Mouse (Mus musculus): ENCODE data around the gene Depdc5. TPM values are rescaled to one million over a fixed set of nuclear protein-coding genes. Genes with fewer than 3 reads are reported as not detected.
"Not testable (repeated sequence)": the region's sequence is repeated elsewhere in the genome, so short reads cannot be mapped to it uniquely, and the experiment has no call there.

The Depdc5 gene
- polyA plus RNA-seq, 1 experiment from 2014 or later, result 28.7 TPM

GRCm38 (mm10) chr5:33021622-33022021 is 158.1 kb downstream of the Depdc5 start:
- no peaks in the 10 kb centered on the region for H3K27me3 ChIP-seq (ENCODE audit: control insufficient read depth, insufficient read depth, low read length)
- H3K36me3 ChIP-seq (ENCODE audit: control insufficient read depth, insufficient read depth, low read length), result no peaks in the 10 kb centered on the region; the same call in 1 of the 2 replicates
- H3K4me3 ChIP-seq (ENCODE audit: low read depth, low read length), result no peak overlapping the region
- no peak for ATAC-seq (ENCODE audit: low FRiP score)
- H3K9ac ChIP-seq (ENCODE audit: low read depth, low read length), result no peak overlapping the region
- H3K4me1 ChIP-seq (replicated peaks; ENCODE audit: control insufficient read depth, insufficient read depth, low read length), result peaks cover 2% of the 10 kb centered on the region
- no peak overlapping the region for H3K4me2 ChIP-seq (replicated peaks; ENCODE audit: low read depth, low read length)
- H3K9me3 ChIP-seq (ENCODE audit: control insufficient read depth, low read length), result no peaks in the 10 kb centered on the region
- 97% methylated on average over 2 of the region's 2 CpGs for WGBS
- DNase-seq (ENCODE audit: low spot score), result no peak
- H3K27ac ChIP-seq (ENCODE audit: low read depth, low read length), result no peak overlapping the region

DNA sequence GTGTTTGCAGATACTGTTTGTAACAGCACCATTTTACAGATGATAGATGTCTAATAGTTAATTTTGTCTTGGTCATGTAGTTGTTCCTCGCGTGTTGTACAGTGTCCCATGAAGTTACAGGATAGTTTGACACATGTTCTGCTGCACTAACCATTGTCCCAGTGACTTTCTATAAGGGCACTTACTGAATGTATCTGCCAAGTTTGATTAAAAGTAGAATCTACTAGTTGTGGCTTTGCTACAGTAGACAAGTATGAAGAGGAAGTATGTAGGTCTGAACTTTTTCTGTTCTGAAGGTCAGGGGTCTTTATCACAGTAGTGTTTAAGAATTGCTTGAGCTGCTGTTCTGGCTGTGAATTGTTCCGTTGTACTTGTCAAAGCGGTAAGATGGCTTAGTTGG is 159.8 kb downstream of the Depdc5 start:
- no peak for DNase-seq (ENCODE audit: low spot score)
- no peak overlapping the region for H3K4me3 ChIP-seq (ENCODE audit: low read depth, low read length)
- no peak overlapping the region for H3K9ac ChIP-seq (ENCODE audit: low read depth, low read length)
- H3K4me1 ChIP-seq (replicated peaks; ENCODE audit: control insufficient read depth, insufficient read depth, low read length), result peaks cover 2% of the 10 kb centered on the region; the same call in 1 of the 2 replicates
- 99% methylated on average over 4 of the region's 4 CpGs for WGBS
- no peak overlapping the region for H3K27ac ChIP-seq (ENCODE audit: low read depth, low read length)
- H3K4me2 ChIP-seq (replicated peaks; ENCODE audit: low read depth, low read length), result no peak overlapping the region
- no peak for ATAC-seq (ENCODE audit: low FRiP score)
- H3K27me3 ChIP-seq (ENCODE audit: control insufficient read depth, insufficient read depth, low read length), result no peaks in the 10 kb centered on the region
- H3K9me3 ChIP-seq (ENCODE audit: control insufficient read depth, low read length), result no peaks in the 10 kb centered on the region
- no peaks in the 10 kb centered on the region; the same call in 1 of the 2 replicates for H3K36me3 ChIP-seq (ENCODE audit: control insufficient read depth, insufficient read depth, low read length)

GRCm38 (mm10) chr5:33024474-33024873 is 161.0 kb downstream of the Depdc5 start:
- no peaks in the 10 kb centered on the region for H3K27me3 ChIP-seq (ENCODE audit: control insufficient read depth, insufficient read depth, low read length)
- WGBS, result 85% methylated on average over 5 of the region's 5 CpGs
- H3K4me3 ChIP-seq (ENCODE audit: low read depth, low read length), result no peak overlapping the region
- no peaks in the 10 kb centered on the region for H3K9me3 ChIP-seq (ENCODE audit: control insufficient read depth, low read length)
- no peak overlapping the region for H3K4me2 ChIP-seq (replicated peaks; ENCODE audit: low read depth, low read length)
- no peak overlapping the region for H3K27ac ChIP-seq (ENCODE audit: low read depth, low read length)
- peaks cover 2% of the 10 kb centered on the region; the same call in 1 of the 2 replicates for H3K4me1 ChIP-seq (replicated peaks; ENCODE audit: control insufficient read depth, insufficient read depth, low read length)
- H3K9ac ChIP-seq (ENCODE audit: low read depth, low read length), result no peak overlapping the region
- no peak for DNase-seq (ENCODE audit: low spot score)
- ATAC-seq (ENCODE audit: low FRiP score), result no peak
- no peaks in the 10 kb centered on the region; the same call in 1 of the 2 replicates for H3K36me3 ChIP-seq (ENCODE audit: control insufficient read depth, insufficient read depth, low read length)

DNA sequence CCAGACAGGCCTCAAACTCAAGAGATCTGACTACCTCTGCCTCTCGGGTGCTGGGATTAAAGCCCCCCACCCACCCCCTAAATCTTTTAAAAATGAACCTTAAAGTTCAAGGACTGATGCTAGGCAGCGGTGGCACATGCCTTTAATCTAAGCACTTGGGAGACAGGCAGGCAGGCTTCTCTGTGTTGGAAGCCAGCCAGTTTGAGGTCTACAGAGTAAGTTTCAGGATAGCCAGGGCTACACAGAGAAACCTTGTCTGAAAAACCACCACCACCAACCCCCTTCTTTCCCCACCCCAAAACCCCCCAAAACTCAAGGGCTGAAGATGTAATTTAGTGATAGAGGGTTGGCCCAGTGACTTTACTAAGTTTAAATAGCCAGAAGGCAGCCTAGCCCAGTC is 165.2 kb downstream of the Depdc5 start:
- H3K27ac ChIP-seq (ENCODE audit: low read depth, low read length), result no peak overlapping the region
- H3K4me3 ChIP-seq (ENCODE audit: low read depth, low read length), result no peak overlapping the region
- H3K9ac ChIP-seq (ENCODE audit: low read depth, low read length), result no peak overlapping the region
- no peaks in the 10 kb centered on the region for H3K9me3 ChIP-seq (ENCODE audit: control insufficient read depth, low read length)
- H3K4me1 ChIP-seq (replicated peaks; ENCODE audit: control insufficient read depth, insufficient read depth, low read length), result peaks cover 3% of the 10 kb centered on the region; the same call in 1 of the 2 replicates
- no peaks in the 10 kb centered on the region for H3K27me3 ChIP-seq (ENCODE audit: control insufficient read depth, insufficient read depth, low read length)
- 97% methylated on average over 2 of the region's 2 CpGs for WGBS
- no peaks in the 10 kb centered on the region; the same call in 1 of the 2 replicates for H3K36me3 ChIP-seq (ENCODE audit: control insufficient read depth, insufficient read depth, low read length)
- no peak overlapping the region for H3K4me2 ChIP-seq (replicated peaks; ENCODE audit: low read depth, low read length)
- ATAC-seq (ENCODE audit: low FRiP score) (no peak), DNase-seq (ENCODE audit: low spot score) (no peak)

GRCm38 (mm10) chr5:33030425-33031175 is 167.1 kb downstream of the Depdc5 start:
- no peaks in the 10 kb centered on the region for H3K27me3 ChIP-seq (ENCODE audit: control insufficient read depth, insufficient read depth, low read length)
- no peak overlapping the region for H3K27ac ChIP-seq (ENCODE audit: low read depth, low read length)
- no peak overlapping the region for H3K4me2 ChIP-seq (replicated peaks; ENCODE audit: low read depth, low read length)
- H3K9me3 ChIP-seq (ENCODE audit: control insufficient read depth, low read length), result no peaks in the 10 kb centered on the region
- WGBS, result 54% methylated on average over 4 of the region's 4 CpGs
- peak; percentile 60; the same call in 1 of the 2 replicates for ATAC-seq (ENCODE audit: low FRiP score)
- no peak overlapping the region for H3K9ac ChIP-seq (ENCODE audit: low read depth, low read length)
- H3K36me3 ChIP-seq (ENCODE audit: control insufficient read depth, insufficient read depth, low read length), result no peaks in the 10 kb centered on the region
- DNase-seq (ENCODE audit: low spot score), result peak; percentile 56
- H3K4me3 ChIP-seq (ENCODE audit: low read depth, low read length), result no peak overlapping the region
- H3K4me1 ChIP-seq (replicated peaks; ENCODE audit: control insufficient read depth, insufficient read depth, low read length), result peaks cover 3% of the 10 kb centered on the region; the same call in 1 of the 2 replicates

- Histone ChIP-seq H3K4me2 (replicated peaks; ENCODE audit: low read depth, low read length) (no peak overlapping the region), H3K36me3 (ENCODE audit: control insufficient read depth, insufficient read depth, low read length) (no peaks in the 10 kb centered on the region), H3K4me3 (ENCODE audit: low read depth, low read length) (no peak overlapping the region), H3K4me1 (replicated peaks; ENCODE audit: control insufficient read depth, insufficient read depth, low read length) (peaks cover 3% of the 10 kb centered on the region; the same call in 1 of the 2 replicates), H3K9me3 (ENCODE audit: control insufficient read depth, low read length) (no peaks in the 10 kb centered on the region), H3K9ac (ENCODE audit: low read depth, low read length) (no peak overlapping the region), H3K27me3 (ENCODE audit: control insufficient read depth, insufficient read depth, low read length) (no peaks in the 10 kb centered on the region), H3K27ac (ENCODE audit: low read depth, low read length) (no peak overlapping the region)
- ATAC-seq (ENCODE audit: low FRiP score) (no peak), DNase-seq (ENCODE audit: low spot score) (no peak)
- 87% methylated on average over 10 of the region's 10 CpGs for WGBS
Measured at GRCm38 (mm10) chr5:33032036-33032773, 168.7 kb downstream of the Depdc5 start.

- ATAC-seq (ENCODE audit: low FRiP score), result peak; percentile 51; the same call in 1 of the 2 replicates
- H3K9ac ChIP-seq (ENCODE audit: low read depth, low read length), result no peak overlapping the region
Measured at GRCm38 (mm10) chr5:33033121-33033520, 169.6 kb downstream of the Depdc5 start.

DNA sequence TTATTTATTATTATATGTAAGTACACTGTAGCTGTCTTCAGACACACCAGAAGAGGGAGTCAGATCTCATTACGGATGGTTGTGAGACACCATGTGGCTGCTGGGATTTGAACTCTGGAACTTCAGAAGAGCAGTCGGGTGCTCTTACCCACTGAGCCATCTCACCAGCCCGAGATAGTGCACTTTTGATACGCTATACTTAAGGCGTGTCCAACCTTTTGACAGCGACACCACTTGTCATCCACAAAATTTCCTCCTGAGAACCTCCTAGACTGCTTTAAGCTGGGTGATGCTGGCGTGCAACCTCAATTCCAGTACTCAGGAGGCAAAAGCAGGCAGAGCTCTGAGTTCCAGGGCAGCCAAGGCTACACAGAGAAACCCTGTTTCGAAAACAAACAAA is 170.1 kb downstream of the Depdc5 start:
- 46% methylated on average over 8 of the region's 8 CpGs for WGBS
- not testable (repeated sequence) for H3K9me3 ChIP-seq (ENCODE audit: control insufficient read depth, low read length); ATAC-seq (ENCODE audit: low FRiP score)

More at GRCm38 (mm10) chr5:33033121-33033520, 169.6 kb downstream of the Depdc5 start:
- no peaks in the 10 kb centered on the region for H3K27me3 ChIP-seq (ENCODE audit: control insufficient read depth, insufficient read depth, low read length)
- no peaks in the 10 kb centered on the region for H3K36me3 ChIP-seq (ENCODE audit: control insufficient read depth, insufficient read depth, low read length)
- H3K4me2 ChIP-seq (replicated peaks; ENCODE audit: low read depth, low read length), result no peak overlapping the region
- no peaks in the 10 kb centered on the region for H3K9me3 ChIP-seq (ENCODE audit: control insufficient read depth, low read length)
- 2% methylated on average over 4 of the region's 4 CpGs for WGBS
- peaks cover 3% of the 10 kb centered on the region; the same call in 1 of the 2 replicates for H3K4me1 ChIP-seq (replicated peaks; ENCODE audit: control insufficient read depth, insufficient read depth, low read length)
- no peak overlapping the region for H3K4me3 ChIP-seq (ENCODE audit: low read depth, low read length)
- DNase-seq (ENCODE audit: low spot score), result peak; percentile 92
- H3K27ac ChIP-seq (ENCODE audit: low read depth, low read length), result no peak overlapping the region

More for the DNA sequence above, 170.1 kb downstream of the Depdc5 start:
- H3K4me2 ChIP-seq (replicated peaks; ENCODE audit: low read depth, low read length); H3K27ac ChIP-seq (ENCODE audit: low read depth, low read length); H3K9ac ChIP-seq (ENCODE audit: low read depth, low read length); DNase-seq (ENCODE audit: low spot score); H3K27me3 ChIP-seq (ENCODE audit: control insufficient read depth, insufficient read depth, low read length); H3K36me3 ChIP-seq (ENCODE audit: control insufficient read depth, insufficient read depth, low read length); H3K4me1 ChIP-seq (replicated peaks; ENCODE audit: control insufficient read depth, insufficient read depth, low read length); H3K4me3 ChIP-seq (ENCODE audit: low read depth, low read length): not testable (repeated sequence)

Measured in hindbrain, embryonic 11.5 days (tissue).